Mouse (Mus musculus) adrenal gland, postnatal 10 days (tissue): ENCODE results near the gene Gm45261. TPM values are rescaled to one million over a fixed set of nuclear protein-coding genes. Genes with fewer than 3 reads are reported as not detected.
A peak's percentile ranks its signal among the peaks of the same experiment; 100 is the strongest.

Experiments
- DNase-seq: peaks from one replicate; pipeline ENCODE4 v3.0.0; 2021; ENCODE audit warnings: mixed read lengths
- long read RNA-seq, 2 experiments: library from polyadenylated mRNA; stranded (forward); transcript quantifications; one replicate each; pipeline ENCODE4 v2.0.0; 2021
- total RNA-seq, 2 experiments: library from RNA; stranded (reverse); gene quantifications; 2 replicates each; pipeline ENCODE4 v1.2.3; 2021

Gene Gm45261
- not detected for total RNA-seq
- long read RNA-seq, experiment 1 = 0 reads
- long read RNA-seq, experiment 2 = 0 reads

- no peak for DNase-seq
These were observed at the start of gene Gm45261 for GRCm38 (mm10) chr1:80461348-80461747. Gene Gm45261, minus strand, starts transcription at chr1:80461448.

GRCm38 (mm10) chr1:80504757-80505156, 43.5 kb upstream of the Gm45261 start:
- DNase-seq = no peak

- DNase-seq = no peak
These were observed 42.8 kb upstream of the Gm45261 start for GRCm38 (mm10) chr1:80504081-80504480.

- DNase-seq = no peak
These were observed 41.4 kb upstream of the Gm45261 start for GRCm38 (mm10) chr1:80502456-80503165.

- no peak for DNase-seq
These were observed 38.0 kb upstream of the Gm45261 start for GRCm38 (mm10) chr1:80499264-80499663.

- no peak for DNase-seq
These were observed 35.1 kb upstream of the Gm45261 start for GRCm38 (mm10) chr1:80496360-80496759.

- no peak for DNase-seq
These were observed 22.2 kb upstream of the Gm45261 start for GRCm38 (mm10) chr1:80483419-80483818.

GRCm38 (mm10) chr1:80474942-80475341, 13.7 kb upstream of the Gm45261 start:
- no peak for DNase-seq

- no peak for DNase-seq
These were observed 11.1 kb upstream of the Gm45261 start for GRCm38 (mm10) chr1:80472395-80472794.

GRCm38 (mm10) chr1:80459923-80460322, 1.3 kb downstream of the Gm45261 start:
- no peak for DNase-seq

- DNase-seq = no peak
These were observed 1.8 kb downstream of the Gm45261 start for GRCm38 (mm10) chr1:80459477-80459876.

GRCm38 (mm10) chr1:80453971-80454370, 7.3 kb downstream of the Gm45261 start:
- no peak for DNase-seq

GRCm38 (mm10) chr1:80451914-80452549, 9.2 kb downstream of the Gm45261 start:
- DNase-seq = no peak

GRCm38 (mm10) chr1:80447554-80447953, 13.7 kb downstream of the Gm45261 start:
- no peak for DNase-seq

- DNase-seq = no peak
These were observed 20.3 kb downstream of the Gm45261 start for GRCm38 (mm10) chr1:80440911-80441310.

GRCm38 (mm10) chr1:80438506-80438905, 22.7 kb downstream of the Gm45261 start:
- DNase-seq = no peak

- DNase-seq = no peak
These were observed 33.3 kb downstream of the Gm45261 start for GRCm38 (mm10) chr1:80427946-80428345.

- no peak for DNase-seq
These were observed 33.8 kb downstream of the Gm45261 start for GRCm38 (mm10) chr1:80427425-80427824.

- no peak for DNase-seq
These were observed 36.6 kb downstream of the Gm45261 start for GRCm38 (mm10) chr1:80424666-80425065.

GRCm38 (mm10) chr1:80418321-80419045, 42.8 kb downstream of the Gm45261 start:
- DNase-seq = peak; percentile 9

GRCm38 (mm10) chr1:80416329-80416728, 44.9 kb downstream of the Gm45261 start:
- no peak for DNase-seq

- DNase-seq = no peak
These were observed 48.7 kb downstream of the Gm45261 start for GRCm38 (mm10) chr1:80412521-80412920.
